Mouse (Mus musculus) liver, postnatal 0 days (tissue): ENCODE results near the gene Chst11.

Experiments used
- CTCF ChIP-seq: sonication (generic); IDR thresholded peaks from 2 replicates; pipeline ENCODE4 v1.5.1; 2016; ENCODE audit warnings: antibody characterized with exemption, low read depth
- EP300 ChIP-seq: IDR thresholded peaks from 2 replicates; pipeline ENCODE4 v1.6.1; 2016; ENCODE audit warnings: antibody characterized with exemption, low read depth, mild to moderate bottlenecking

DNA sequence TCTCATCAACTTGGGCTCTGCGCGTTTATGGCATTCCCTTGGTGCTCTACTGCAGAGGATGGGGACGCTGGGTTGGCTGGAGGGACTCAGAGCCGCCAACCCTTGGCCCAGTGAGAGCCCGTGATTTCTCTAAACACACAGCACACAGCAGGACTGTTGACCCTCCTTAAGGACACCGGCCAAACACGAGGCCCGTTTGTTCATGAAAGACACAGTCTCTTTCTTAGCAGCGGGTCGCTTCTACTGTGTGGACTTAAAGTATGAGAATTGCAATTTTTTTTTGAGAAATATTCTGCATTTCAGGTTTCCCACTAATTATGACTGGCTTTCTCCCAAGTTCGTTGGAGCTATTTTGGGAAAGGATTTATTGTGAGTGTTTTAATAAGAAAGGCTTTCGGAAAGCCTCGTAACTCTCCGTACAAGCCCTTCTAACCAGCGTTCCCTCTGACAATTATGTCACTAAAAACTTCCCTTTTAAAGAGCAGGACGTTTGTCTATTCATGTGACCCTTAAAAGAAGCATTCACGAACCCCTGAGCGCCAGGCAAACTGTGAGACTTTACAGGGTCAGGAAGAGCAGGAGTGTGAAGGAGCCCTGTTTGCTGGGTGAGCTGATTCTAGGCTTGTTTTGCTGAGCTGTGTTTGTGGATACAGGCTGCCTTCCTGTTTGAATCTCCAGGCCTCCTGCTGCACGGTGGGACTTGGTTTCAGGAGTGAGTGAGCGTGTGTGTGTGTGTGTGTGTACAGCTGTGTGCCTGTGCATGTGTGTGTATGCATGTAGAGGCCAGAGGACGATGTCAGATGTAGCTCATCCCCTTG, 122.8 kb downstream of the Chst11 start:
- no peak for TF ChIP-seq CTCF
- TF ChIP-seq EP300, result no peak
